Mouse (Mus musculus): Measurements from ENCODE around the gene Lfng. TPM values are rescaled to one million over a fixed set of nuclear protein-coding genes. Genes with fewer than 3 reads are reported as not detected.

Lfng gene
- polyA plus RNA-seq, 1 experiment = 23.6 TPM

GRCm38 (mm10) chr5:140615321-140616109, 8.4 kb downstream of the Lfng start:
- DNase-seq (ENCODE audit: low spot score) = no peak

DNA sequence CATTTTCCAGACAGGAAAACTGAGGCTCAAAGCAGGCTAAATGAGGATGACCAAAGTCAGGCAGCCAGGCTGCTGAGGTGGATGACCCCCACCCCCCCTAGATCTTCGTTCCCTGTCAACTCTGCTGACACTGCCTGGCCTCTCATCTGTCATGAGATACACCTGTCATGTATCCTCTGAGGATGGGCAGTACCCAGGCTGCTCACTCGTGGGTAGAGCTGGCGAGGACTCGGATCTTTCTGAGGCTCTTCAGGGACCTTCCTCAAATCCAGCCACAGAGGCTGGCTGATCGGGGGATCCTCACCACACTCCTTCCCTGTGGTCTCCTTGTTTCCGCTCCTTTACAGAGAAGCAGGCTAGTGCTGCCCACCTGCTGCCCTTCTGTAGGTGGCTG, 9.0 kb downstream of the Lfng start:
- no peak for DNase-seq (ENCODE audit: low spot score)

DNA sequence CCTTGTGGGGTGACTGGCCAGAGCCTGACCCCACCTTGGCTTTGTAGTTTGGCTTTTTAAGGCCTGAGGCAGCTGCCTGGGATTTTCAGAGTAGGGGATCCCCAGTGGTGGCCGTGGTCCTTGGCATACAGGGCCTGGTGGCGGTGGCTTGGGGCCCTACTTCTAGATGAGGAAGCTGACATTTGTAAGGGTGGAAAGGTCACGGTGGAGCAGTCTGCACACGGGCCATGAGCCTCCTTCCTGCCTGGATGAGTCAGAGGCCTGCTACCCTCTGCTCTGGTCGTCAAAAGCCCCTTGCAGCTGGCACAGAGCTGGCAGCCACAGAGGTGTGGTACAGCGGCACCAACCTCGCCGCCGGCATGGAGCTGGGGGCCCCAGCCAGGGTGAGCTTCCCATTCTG, 9.6 kb downstream of the Lfng start:
- no peak for DNase-seq (ENCODE audit: low spot score)

DNA sequence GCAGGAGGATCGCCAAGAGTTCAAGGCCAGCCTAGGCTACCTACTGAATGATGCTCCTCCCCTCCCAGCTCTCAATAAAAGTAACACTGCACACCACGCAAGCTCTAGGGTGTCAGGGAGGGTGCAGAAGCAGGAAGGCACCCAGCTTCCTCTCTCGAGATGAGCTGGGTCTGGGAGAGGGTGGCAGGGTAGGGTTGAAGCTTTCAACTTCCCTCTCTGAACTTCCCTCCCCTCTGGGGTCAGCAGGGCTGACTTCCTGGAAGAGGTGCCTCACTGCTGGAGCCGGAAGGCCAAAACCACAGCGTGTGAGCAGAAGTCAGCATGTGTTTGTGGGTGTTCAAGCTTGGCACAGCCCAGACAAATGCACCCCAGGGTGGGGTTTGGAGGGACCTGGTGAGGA, 10.6 kb downstream of the Lfng start:
- no peak for DNase-seq (ENCODE audit: low spot score)

DNA sequence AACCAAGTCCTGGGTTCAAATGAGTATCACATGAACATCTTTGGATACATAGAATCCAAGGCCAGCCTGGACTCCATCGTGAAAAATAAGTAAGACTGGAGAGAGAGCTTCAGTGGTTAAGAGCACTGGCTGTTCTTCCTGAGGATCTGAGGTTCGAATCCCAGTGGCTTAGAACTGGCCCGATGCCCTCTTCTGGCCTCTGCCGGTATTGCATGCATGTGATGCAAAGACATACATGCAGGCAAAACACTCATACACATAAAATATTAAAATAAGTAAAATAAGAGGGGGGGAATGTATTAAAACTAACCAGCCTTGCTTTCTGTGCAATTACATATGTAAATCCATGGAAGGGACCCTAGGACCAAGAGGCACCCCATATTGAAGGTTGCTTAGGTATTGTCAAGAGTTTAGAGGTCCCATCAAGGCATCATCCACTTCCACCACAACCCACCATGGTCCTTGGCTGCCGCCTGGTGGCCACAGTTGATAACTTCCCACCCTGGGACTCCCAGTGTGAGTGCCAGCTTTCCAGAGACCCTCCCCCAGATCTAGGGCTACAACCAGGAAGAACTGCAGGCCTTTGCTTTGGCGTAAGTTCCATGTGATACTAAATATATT, 12.1 kb downstream of the Lfng start:
- peak; percentile 51 for DNase-seq (ENCODE audit: low spot score)

GRCm38 (mm10) chr5:140619895-140620736, 13.0 kb downstream of the Lfng start:
- no peak for DNase-seq (ENCODE audit: low spot score)

DNA sequence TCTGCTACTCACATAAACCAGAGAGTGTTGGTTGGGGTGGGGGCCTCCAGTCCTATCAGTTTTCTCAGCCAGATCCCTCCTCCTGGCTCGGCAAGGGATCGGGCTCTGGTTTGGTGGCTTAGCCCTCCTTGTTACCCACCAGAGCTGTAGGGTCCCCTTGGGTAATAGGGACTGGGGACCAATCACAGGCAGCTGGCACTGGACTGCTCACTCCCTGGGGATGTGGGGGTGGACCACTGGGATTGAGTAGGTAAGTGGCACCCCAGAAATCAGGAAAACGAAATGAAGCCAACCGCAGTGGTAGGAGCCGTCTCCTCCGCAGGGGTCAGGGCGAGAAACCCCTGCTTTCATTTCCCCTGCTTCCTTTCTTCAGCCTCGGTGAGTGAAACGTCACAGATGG, 14.0 kb downstream of the Lfng start:
- DNase-seq (ENCODE audit: low spot score) = no peak

DNA sequence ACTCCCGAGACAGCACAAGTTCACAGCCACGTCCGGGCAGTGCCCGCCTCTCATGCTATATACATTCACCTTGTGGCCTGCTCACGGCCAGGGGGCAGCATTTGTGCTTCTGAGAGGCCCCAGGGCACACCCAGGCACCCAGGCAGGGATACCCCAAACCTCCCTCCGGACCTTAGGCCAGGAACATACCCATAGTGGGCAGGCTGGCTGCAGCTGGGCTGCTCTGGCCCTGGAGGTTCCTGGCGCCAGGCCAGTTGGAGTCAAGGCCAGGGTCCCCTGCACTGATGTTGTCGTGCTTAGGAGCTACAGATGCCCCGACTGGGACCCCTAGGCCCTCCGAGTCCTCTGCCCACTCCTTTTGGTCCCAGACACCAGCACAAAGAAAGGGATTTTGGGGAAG, 14.4 kb downstream of the Lfng start:
- no peak for DNase-seq (ENCODE audit: low spot score)

DNA sequence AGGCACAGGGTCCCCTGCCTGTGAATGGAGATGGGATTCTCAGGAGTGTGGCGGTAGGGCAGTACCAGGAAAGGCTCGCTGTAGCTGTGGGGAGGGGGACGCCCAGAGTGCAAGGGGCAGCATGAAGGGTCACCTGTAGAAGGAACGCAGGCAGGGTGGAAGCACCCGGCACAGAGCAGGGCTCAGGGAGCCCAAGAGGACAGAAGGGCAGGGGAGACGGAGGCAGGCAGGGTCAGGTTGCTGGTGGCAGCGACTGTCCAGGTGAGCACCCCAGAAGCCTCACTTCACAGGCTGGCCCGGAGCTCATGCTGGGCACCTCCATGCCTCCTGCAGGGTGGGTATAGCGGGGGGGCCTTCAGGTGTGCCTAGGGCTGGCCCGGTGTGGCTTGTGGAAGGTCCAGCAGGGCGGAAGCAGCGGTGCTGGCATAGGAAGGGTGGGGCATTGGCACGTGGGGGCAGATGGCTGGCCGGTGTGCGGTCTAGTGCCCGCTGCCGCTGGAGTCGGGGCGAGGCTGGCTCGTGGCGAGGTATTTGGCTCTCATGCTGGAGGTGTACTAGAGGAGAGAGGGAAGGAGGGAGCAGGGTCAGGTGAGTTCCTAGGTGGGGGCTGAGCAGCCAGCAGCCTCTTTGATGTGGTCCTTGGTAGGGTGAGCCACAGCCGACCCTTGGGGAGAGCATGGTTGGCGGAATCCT, 16.0 kb downstream of the Lfng start:
- no peak for DNase-seq (ENCODE audit: low spot score)

DNA sequence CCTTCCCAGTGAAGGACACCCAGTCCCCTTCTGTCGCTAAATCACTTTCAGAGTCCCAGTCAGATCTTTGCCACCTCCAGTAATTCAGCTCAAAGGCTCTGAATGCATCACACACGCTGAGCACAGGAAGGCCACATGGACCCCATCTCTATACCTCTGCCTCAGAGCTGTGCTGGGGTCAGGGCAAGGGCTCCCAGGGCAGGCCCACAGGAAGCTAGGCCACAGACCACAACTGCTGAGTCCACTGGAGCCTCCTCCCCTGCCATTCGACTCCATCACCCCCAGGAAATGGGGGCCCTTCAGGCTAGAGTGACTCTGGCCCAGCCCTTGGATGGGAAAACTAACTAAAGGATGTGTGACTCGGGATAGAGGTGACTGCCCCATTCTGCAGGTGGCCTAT, 16.7 kb downstream of the Lfng start:
- DNase-seq (ENCODE audit: low spot score) = no peak

- DNase-seq (ENCODE audit: low spot score) = no peak
Observed at GRCm38 (mm10) chr5:140624238-140624637, 17.1 kb downstream of the Lfng start.

GRCm38 (mm10) chr5:140624961-140625360, 17.8 kb downstream of the Lfng start:
- no peak for DNase-seq (ENCODE audit: low spot score)

DNA sequence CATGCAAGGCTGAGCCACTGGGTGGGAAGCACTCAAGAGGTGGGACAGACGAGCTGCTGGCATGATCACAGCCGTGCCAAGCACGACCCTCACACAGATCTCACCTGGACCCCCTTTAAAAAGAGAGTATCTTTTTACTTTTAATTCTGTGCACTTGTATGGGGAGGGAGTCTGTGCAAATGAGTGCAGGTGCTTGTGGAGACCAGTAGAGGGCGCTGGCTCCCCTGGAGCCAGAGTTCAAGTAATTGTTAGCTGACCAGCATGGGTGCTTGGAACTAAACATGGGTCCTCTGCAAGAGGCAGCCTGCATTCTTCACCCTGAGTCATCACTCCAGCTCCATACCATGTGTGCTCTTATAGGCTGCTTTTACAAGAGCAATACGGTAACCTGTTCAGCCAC, 20.5 kb downstream of the Lfng start:
- no peak for DNase-seq (ENCODE audit: low spot score)

DNA sequence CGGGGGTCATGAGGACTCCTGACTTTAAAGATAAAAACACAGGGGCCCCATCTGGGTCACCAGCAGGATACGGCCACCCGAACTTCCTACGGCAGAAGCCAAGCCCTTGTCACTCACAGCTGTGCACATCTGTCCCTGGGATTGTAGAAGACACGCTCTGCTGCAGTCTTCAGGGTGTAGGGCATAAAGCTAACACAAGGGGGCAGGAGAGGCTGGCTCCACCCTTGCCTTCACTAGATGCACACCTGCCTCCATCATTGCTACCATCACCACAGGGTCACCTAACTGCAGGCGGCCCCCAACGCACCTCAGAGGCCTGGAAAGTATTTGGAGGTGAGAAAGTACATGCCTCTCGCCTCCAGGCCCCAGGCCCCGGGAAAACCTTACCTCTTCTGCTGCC, 21.9 kb downstream of the Lfng start:
- DNase-seq (ENCODE audit: low spot score) = no peak

DNA sequence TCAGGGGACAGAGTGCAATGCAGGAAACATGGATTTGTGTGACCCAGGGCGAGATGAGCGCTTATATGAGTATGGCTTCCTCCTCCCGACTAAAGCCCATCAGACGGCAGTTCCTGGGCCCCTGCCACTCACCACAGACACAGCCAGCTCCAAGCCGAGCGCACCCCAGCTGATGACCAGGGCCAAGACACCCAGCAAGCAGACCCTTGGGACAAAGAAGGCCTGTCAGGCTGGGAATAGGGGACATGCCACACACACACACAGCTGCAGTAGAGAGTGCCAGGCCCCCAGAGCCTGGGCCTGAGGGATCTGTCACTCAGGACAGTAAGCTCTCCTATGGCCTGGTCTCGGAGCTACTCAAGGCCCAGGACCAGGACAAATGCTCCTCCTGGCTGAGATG, 26.3 kb downstream of the Lfng start:
- no peak for DNase-seq (ENCODE audit: low spot score)

DNA sequence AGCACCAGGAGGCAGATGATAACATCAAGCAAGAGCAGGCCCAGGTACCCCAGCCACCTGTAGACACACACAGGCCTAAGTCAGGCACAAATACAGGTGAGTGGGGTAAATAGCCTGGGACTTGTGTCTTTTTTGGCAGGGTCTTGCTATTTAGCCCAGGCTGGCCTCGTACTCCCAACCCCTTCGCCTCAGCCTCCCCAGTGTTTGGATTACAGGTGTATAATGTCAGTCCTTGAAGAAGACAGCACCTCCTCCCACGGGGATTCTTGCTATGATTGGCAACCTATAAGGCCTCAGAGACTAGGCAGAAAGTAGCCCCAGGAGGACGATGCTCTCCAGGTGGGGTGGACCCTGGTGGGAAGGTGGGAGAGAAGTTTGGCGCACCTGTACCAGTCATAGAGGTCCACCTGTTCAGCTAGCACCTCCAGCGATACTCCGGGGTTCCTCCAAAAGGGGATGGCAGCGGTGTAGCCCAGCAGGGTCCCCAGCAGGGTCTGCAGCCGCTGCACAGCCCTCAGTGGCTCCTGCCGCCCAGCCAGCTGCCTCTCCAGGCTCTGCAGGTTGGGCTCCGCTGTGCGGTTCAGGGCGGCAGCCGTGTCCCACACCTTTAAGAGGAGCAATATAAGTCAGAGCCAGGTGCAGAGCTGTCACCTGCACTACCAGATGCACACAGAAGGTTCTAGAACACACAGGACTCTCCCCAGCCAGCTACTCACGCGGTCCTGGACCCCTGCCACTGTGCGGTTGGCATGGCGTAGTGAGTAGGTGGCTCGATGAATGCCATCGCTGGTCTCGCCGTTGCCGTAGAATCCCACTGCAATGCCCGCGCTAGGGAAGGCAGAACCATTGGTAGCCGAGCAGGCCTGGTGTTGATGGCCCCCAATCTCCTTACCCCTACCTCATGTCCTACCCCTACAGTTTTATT, 27.9 kb downstream of the Lfng start:
- no peak for DNase-seq (ENCODE audit: low spot score)

DNA sequence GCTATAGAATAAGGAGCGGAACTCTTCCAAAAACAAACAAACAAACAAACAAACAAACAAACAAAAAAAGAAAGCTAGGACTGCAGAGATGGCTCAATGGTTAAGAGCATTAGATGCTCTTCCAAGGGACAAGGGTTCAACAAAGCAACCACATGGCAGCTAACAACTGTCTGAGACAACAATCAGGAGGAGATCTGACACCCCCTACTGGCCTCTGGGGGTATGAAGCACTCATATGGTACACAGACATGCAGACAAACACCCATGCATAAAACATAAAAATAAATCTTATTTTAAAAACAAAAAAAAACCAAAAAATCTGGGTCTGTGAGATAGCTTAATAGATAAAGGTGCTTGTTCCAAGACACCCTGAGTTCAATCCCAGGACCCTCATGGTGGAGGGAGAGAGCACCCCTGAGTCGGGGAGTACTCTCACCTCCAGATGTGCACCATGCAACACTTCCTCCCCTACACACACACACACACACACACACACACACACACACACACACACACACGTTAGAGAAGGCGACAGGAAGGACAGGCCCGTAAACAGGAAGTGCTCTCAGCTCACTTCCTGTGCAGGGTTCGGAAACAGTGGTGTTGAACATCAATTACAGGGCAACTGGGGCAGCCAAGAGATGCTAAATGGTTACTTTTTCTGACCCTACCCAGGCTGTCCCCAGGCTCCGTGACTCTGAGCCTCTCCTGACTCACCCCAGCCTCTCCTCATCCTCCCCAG, 29.4 kb downstream of the Lfng start:
- DNase-seq (ENCODE audit: low spot score) = no peak

DNA sequence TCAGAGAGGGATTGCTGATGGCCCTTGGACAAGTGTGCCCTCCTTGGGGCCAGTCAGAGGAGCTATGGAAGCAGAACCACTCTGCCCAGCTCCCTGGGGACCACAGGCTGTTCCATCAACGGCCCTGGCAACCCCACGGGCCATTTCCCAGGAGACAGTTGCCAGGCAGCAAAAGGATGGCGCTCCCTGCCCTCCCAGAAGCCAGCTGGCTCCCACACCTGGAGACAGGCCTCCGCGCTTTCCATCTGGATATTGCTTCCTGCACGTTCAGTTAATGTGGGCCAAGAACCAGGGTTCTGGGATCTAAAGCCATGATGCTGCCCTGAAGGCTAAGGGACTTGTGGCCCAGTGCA, 29.9 kb downstream of the Lfng start:
- DNase-seq (ENCODE audit: low spot score) = no peak

DNA sequence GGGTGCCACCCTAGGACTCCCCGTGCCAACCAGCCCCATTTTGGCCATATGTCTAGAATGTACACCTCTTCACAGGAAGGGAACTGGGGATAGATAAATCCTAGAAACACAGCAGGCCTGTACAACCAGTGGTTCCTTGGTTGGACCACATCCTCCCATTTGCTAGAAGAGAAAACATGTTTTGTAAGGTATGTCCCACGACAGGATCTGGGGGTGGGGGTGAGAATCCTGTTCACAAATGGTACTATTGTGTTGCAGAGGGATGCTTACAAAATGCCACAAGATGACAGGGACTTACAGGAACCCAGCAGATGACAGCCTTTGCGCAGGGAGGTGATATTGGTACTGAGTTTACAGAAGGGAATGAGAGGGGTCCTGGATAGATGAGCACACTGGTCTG, 30.9 kb downstream of the Lfng start:
- DNase-seq (ENCODE audit: low spot score) = no peak

- DNase-seq (ENCODE audit: low spot score) = no peak
Observed at GRCm38 (mm10) chr5:140638484-140638883, 31.4 kb downstream of the Lfng start.

Measured in urinary bladder, adult 2 months (tissue).